Mouse (Mus musculus): ENCODE measurements at regions not wholly inside any gene's neighbourhood (a gene's known extent, or its start where the extent isn't known, plus 50 kb on each side); places are given as distances from the start of the nearest gene placed in this dataset.

DNA sequence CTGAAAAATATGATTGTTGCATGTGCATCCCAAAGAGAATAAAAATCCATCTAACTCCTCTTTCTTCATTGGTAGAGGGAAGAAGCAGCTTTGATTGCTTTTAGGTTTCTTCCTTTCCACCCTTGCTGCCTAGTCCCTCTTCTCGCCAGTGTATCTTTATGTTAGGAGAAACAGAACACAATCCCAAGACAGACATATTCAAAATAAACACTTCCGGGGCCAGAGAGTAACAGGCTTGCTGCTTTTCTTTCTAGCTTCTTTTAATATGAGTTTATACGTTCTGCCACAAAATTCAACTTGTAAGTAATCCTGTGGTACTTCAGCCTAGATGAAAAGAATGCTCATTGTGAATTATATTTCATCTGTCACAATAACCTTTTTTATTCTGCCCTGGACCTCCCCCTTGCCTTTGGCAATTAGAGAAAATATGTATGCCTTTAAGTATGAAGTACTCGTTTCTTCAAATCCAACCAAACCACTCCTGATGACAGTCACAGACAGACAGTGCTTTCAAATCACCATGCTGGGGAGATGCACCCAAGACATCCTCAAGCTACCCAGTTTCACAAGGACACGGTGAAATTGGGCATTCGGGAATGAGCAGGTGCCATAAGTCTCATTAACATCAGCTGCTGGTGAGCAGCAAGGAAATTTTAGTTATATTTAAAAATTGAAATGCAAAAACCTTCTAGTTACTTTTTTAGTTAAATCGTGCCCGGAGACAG, 181.6 kb downstream of the Gm11146 start:
- no peak for TF ChIP-seq GATA4 (IDR thresholded peaks at IDR 0.05; ENCODE audit: insufficient replicate concordance, low read length)

DNA sequence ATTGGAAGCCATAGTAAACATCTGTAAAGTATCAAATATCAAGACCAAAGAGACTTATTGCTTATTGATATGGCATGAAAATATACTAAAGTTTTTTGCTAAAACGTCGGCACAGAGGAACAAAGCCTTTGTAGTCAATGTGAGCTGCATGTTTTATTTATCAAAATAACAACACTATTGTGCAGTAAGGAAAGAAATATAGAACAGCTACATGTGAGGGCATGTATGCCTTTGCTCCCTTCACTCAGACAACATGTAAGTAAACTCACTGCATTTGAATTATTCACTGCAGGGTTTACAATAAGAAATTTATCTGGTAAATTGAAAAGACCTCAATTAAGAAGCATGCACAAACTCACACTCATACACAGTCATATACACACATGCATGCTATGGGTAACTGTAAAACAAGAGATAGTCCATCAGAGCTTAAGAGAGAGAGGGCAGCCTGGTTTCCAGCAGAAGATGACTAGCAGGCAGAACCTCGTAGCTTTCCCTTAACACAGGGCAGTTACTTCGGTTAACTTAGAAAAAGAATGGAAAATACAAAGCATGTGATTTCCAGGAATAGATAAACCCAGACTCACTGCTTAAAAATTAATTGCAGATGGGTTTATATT, 182.7 kb downstream of the Gm11146 start:
- TF ChIP-seq GATA4 (IDR thresholded peaks at IDR 0.05; ENCODE audit: insufficient replicate concordance, low read length): no peak

DNA sequence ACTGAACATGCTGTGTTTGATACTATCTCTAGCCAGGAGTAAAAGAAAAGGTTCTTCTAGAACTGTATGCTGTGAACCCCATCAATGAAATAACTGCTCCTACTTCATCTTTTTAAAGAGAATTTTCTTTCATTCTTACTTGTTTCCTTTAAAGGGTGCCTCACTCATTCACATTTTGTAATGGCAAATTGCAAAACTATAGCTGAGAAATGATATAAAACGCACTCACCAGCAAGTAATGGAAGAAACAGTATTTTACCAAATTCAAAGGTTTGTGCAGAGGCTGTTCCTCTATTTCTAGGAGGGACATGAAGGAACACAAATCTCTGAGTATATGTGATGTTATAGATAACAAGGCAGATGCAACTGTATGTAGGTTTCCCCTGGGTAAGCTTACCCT, 183.4 kb downstream of the Gm11146 start:
- TF ChIP-seq GATA4 (IDR thresholded peaks at IDR 0.05; ENCODE audit: insufficient replicate concordance, low read length): no peak

DNA sequence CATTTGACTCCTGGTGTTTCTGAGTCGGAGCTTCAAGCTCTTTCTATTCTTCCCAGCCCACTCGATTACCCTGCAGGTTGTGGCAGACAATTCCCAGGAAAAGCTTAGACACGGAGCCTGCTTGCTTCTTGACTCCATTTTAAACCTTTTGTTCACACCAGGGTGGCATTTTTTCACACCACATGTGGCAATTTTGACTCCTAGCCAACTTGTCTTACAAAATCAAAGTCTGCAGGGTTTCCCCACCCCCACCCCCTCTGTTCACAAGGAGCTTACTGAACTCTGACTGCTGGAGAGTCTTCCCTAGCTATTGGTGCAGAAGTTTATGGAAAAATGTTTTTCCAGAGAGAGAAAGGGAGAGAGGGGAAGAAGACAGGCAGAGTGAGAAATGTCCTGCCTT, 184.1 kb downstream of the Gm11146 start:
- TF ChIP-seq GATA4 (IDR thresholded peaks at IDR 0.05; ENCODE audit: insufficient replicate concordance, low read length): no peak

DNA sequence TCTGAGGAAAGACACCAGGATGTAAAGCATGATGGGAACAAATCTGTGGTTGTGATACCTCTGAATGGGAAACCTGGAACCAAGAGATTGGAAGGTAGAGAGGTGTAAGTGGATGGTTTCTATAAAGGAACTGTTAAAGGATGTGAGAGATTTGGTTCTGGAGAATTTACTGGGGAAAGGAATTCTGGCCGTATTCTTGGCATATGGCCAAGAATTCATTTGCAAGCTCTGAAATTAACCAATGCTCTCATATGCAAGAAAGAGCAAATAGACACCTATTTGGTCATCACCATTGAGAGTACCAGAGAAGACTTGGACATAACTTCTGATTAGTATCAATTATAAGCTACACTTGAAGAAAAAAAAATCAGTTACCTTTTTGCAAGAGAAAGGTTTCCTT, 187.3 kb downstream of the Gm11146 start:
- no peak for TF ChIP-seq GATA4 (IDR thresholded peaks at IDR 0.05; ENCODE audit: insufficient replicate concordance, low read length)

DNA sequence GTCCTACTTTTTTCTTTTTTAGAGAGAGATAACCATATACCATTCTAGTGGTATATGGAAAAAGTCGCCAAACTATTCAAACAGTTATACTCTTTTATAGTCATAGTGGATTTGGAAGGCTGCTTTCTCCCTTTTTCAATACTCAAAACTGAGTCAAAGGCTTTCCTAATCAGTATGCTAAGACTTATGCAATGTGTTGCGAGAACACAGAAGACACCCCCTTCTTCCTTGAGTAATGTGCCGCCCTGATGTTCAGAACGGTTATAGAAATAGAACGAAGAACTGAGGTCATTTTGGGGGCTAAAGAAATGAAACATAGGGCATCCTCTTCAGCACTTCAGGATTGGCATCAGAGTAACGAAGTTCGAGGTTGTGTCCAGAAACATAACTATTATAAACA, 192.7 kb downstream of the Gm11146 start:
- TF ChIP-seq GATA4 (IDR thresholded peaks at IDR 0.05; ENCODE audit: insufficient replicate concordance, low read length): no peak

DNA sequence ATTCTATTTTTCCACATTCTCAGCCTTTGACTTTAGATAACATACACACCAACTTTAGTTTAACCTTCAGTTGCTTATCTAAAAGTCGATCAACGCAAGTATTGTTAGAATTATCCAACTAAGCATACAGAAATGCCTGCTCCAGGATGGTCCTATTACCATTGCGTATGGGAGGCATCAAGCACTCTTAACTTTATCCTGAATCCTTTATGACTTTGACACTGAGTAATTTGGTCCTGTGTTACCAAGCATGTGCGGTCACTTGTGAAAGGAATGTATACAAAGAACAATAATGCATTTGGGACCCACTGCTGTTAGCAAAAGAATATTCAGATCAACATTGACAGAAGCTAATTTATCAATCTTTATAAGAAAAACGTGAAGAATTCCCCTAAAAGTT, 194.9 kb downstream of the Gm11146 start:
- no peak for TF ChIP-seq GATA4 (IDR thresholded peaks at IDR 0.05; ENCODE audit: insufficient replicate concordance, low read length)

DNA sequence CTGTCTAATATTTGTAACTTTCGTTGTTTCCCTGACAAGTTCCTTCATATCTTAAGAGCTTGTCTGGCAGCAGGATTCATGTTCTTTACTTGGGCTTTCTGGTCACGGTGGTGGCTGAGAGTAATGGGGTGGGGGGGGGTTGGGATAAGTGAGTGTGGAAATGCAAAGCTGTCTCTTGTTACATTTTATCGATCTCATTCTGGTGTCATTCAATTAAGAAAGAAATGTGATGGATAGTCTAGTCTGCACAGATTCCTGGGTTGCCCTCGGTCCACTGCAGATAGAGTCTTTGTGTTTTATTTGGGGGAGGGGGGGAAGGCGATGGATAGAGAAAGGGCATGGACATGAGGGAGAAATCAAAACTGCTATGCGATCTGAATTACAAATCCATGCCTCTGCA, 196.0 kb downstream of the Gm11146 start:
- TF ChIP-seq GATA4 (IDR thresholded peaks at IDR 0.05; ENCODE audit: insufficient replicate concordance, low read length): no peak

DNA sequence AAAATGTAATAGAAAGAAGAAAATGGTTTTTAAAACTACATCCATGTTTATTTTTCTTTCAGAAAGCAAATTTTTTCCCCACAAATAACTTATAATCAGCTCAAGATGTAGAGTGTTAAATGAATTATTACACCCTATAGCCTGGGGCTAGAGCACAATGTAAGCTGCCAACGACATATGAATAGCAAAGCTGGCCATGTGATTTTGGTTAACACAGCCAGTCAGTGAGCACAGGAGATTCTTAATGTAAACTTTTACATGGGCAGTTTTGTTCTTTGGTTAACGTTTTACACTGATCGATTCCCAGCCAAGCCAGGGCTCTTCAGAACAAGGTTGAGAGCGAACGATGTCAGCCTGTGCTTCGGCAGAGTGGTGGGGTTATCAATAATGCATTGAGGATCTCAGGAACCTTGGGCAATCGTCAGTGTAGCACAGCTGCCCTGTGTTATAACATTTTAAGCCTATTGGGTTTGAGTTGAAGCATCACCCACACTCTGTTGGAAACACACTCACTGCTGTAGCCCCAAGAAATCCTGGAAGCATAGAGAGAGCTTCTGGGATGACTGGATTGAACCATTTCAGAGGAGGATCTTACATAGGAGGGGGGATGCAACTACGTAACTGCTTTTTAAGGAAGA, 196.6 kb downstream of the Gm11146 start:
- no peak for TF ChIP-seq GATA4 (IDR thresholded peaks at IDR 0.05; ENCODE audit: insufficient replicate concordance, low read length)

DNA sequence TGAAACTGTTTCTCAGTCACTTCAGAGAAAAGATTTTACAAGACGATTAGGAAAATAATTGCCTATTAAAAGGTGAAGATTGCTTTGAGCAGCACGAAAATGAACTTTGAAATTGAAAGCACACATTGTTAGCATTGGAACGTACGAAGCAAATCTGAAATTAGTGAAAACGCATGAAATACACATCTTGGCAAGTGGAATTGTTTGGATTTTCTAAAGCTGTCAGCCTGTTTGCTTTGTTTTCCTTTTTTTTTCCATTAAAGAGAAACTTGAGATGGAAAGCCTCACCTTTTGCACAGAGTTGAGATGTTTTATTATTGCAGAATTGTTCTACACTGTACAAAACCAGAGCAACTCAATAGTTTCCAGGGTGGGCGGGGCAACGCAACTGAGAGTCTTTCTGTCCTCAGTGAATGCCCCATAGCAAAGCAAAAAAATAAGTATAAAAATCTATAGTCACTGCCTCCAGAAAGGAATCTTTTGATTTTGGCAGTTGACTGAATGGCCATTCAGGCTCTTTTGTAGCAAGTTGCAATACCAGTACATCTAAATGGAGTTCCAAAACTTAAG, 199.1 kb downstream of the Gm11146 start:
- no peak for TF ChIP-seq GATA4 (IDR thresholded peaks at IDR 0.05; ENCODE audit: insufficient replicate concordance, low read length)

DNA sequence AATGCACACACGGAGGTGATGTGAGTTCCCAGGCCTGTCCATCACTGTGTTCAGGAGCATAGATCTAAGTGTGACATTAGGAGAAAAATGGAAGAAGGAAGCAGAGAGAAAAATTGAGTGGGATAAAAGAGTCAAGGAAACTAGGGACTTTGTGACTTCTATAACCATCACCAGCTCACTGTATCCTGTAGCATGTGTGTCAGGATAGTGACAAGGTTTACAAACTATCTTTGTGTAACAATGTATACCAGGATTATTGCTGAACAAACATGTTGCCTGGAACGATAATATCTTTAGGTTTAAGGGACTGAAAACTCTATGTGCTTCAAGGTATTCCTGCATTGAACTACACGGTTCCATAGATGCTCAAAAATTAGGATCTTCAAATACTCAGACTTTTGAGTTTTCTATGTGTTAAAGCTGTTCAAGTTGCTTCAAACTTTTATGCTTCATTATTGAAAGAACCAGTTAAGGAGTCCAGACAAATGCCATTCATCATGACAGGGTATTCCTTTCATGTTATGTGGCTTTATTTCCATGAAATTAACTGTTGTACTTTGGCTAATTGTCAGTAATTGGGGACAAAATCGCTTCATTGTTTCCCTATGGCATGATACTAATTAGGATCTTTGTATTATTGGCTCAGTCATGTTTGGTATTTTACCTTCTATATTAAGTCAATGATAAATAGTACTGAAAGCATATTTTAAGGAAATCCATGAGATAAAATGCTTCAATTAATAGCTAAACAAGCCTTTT, 200.5 kb downstream of the Gm11146 start:
- TF ChIP-seq GATA4 (IDR thresholded peaks at IDR 0.05; ENCODE audit: insufficient replicate concordance, low read length): no peak

DNA sequence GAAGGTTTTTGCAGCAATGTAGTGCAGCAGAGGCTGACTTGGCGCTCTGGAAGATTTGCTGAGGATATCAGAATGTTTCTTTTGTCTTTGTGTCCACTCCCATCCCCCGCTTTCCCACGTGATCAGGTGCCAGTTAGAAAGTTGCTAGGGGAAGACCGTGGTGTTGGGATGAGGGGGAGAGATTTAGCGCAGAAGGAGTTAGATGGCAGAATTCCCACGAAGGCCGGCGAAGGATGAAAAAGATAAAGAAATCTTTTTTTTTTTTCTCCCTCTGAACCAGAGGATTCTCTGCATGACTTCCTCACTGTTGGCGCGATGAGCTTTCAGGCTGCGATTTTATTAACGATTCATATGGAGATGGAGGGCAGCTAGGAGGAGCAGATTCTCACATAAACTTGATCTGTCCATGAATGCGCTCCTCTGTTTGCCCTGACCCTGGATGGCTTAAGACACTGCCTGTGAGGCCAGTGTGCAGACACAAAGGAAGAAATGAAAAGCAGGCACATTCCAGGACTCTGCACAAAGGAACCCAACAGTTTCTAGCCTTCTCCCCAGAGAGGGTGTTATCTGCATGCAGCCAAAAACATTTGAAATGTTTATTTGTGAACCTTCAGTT, 201.5 kb downstream of the Gm11146 start:
- no peak for TF ChIP-seq GATA4 (IDR thresholded peaks at IDR 0.05; ENCODE audit: insufficient replicate concordance, low read length)

DNA sequence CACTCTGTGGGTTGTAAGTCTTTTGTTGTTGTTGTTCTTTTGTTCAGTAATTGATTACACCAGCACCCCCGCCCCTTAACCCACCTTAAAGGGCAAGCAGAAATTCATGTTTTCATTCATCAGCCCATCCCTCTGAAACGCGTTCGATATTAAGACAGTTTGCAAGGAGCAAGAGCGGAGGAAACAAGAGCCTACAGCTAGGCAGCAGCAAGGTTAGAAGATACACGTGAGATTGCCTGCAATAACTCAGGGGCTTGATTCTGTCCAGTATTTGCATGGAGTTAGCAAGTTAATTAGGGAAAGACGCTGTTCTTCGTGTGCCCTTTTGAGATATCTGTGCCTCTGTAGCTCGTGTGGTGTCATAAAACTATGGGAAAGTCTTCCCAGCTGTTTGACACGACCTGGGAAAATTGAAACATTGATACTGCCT, 202.0 kb downstream of the Gm11146 start:
- no peak for TF ChIP-seq GATA4 (IDR thresholded peaks at IDR 0.05; ENCODE audit: insufficient replicate concordance, low read length)

DNA sequence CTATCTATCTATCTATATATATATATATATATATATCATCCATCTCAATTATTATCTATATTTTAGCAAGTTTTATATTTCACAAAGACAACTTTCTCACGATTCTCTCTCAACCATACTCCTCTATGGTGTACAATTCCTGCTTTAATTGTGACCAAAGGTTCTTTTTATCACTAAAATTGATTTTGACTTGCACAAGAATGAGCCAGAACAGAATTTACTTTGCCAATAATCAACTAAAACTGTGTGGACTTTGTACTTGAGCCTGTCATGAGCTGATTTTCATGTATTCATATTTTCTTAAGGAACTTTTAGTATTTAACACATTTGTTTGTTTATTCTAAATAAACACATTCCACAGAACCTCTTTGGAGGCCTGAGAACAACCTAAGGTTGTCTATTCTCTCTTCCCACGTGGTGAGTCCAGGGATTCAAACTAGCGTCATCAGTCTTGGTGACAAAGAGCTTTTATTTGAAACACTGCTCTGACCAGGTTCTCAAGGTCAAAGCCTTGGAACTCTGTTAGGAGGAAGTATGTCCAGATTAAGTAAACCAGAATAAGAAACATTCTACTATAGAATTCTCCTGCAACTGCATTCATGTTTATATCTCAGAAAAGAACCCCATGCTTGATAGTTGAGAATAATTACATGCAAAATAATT, 207.7 kb downstream of the Gm11146 start:
- peak; percentile 40; the same call in 1 of the 2 replicates for TF ChIP-seq GATA4 (IDR thresholded peaks at IDR 0.05; ENCODE audit: insufficient replicate concordance, low read length)

Data from liver, adult (tissue).